Mouse (Mus musculus): ENCODE measurements around the gene Ppp1ca.

GRCm38 (mm10) chr19:4150567-4151487 is 41.0 kb upstream of the Ppp1ca start:
- no peak for TF ChIP-seq CTCF (conservative IDR thresholded peaks at IDR 0.05; ENCODE audit: insufficient read depth, insufficient read length, low read depth, low read length)
- no peak for TF ChIP-seq POLR2A (IDR thresholded peaks at IDR 0.05; ENCODE audit: low read depth, low read length)
